Mouse (Mus musculus): ENCODE data around the gene Yipf3. TPM values are rescaled to one million over a fixed set of nuclear protein-coding genes. Genes with fewer than 3 reads are reported as not detected.

Gene Yipf3
- polyA plus RNA-seq, 1 experiment from 2014 or later: 82.5 TPM

GRCm38 (mm10) chr17:46285407-46285806 is 37.5 kb downstream of the Yipf3 start:
- no peak overlapping the region for H3K9ac ChIP-seq
- H3K4me1 ChIP-seq: peaks cover 39% of the 10 kb centered on the region
- 68% methylated on average over 6 of the region's 6 CpGs for WGBS
- H3K9me3 ChIP-seq: no peaks in the 10 kb centered on the region
- H3K4me2 ChIP-seq (replicated peaks): no peak overlapping the region
- H3K27me3 ChIP-seq: no peaks in the 10 kb centered on the region
- no peak overlapping the region for H3K27ac ChIP-seq
- no peak for ATAC-seq (ENCODE audit: insufficient number of reproducible peaks, insufficient read depth, low FRiP score, low TSS enrichment)
- H3K4me3 ChIP-seq: no peak overlapping the region
- H3K36me3 ChIP-seq: peaks cover 4% of the 10 kb centered on the region; the same call in 1 of the 2 replicates

GRCm38 (mm10) chr17:46287678-46288095 is 39.8 kb downstream of the Yipf3 start:
- peak overlapping the region; percentile 6; the same call in 1 of the 2 replicates for H3K4me3 ChIP-seq
- no peaks in the 10 kb centered on the region for H3K36me3 ChIP-seq
- peak overlapping the region; percentile 23 for H3K4me2 ChIP-seq (replicated peaks)
- no peaks in the 10 kb centered on the region for H3K9me3 ChIP-seq
- ATAC-seq (ENCODE audit: insufficient number of reproducible peaks, insufficient read depth, low FRiP score, low TSS enrichment): peak; percentile 52; the same call in 1 of the 2 replicates
- no peaks in the 10 kb centered on the region; the same call in 1 of the 2 replicates for H3K27me3 ChIP-seq
- WGBS: 37% methylated on average over 11 of the region's 11 CpGs
- no peak overlapping the region for H3K9ac ChIP-seq
- H3K4me1 ChIP-seq: peaks cover 19% of the 10 kb centered on the region
- H3K27ac ChIP-seq: peak overlapping the region; percentile 75

- H3K9ac ChIP-seq: no peak overlapping the region
- peaks cover 70% of the 10 kb centered on the region for H3K27me3 ChIP-seq
- 50% methylated on average over 6 of the region's 6 CpGs for WGBS
- H3K9me3 ChIP-seq: no peaks in the 10 kb centered on the region
- no peaks in the 10 kb centered on the region for H3K36me3 ChIP-seq
- no peak overlapping the region for H3K27ac ChIP-seq
- no peak overlapping the region for H3K4me3 ChIP-seq
- no peak overlapping the region for H3K4me2 ChIP-seq (replicated peaks)
- ATAC-seq (ENCODE audit: insufficient number of reproducible peaks, insufficient read depth, low FRiP score, low TSS enrichment): no peak
- H3K4me1 ChIP-seq: peaks cover 12% of the 10 kb centered on the region; the same call in 1 of the 2 replicates
Measured at GRCm38 (mm10) chr17:46296601-46297000, 48.7 kb downstream of the Yipf3 start.

GRCm38 (mm10) chr17:46297028-46297363 is 49.1 kb downstream of the Yipf3 start:
- peak overlapping the region; percentile 66 for H3K9ac ChIP-seq

GRCm38 (mm10) chr17:46297364-46298219 is 49.7 kb downstream of the Yipf3 start, which contains the start of gene Dlk2:
Dlk2 (plus strand) TSS chr17:46297421.
- H3K36me3 ChIP-seq: no peaks in the 10 kb centered on the region
- H3K9me3 ChIP-seq: no peaks in the 10 kb centered on the region
- peaks cover 70% of the 10 kb centered on the region for H3K27me3 ChIP-seq
- no peak within 1 kb of the TSS for H3K27ac ChIP-seq
- H3K4me1 ChIP-seq: peaks cover 12% of the 10 kb centered on the region; the same call in 1 of the 2 replicates
- H3K4me2 ChIP-seq (replicated peaks): peak within 1 kb of the TSS; percentile 100
- 0 out of 2 replicates have a peak, but pooled peaks have one; percentile 17 for ATAC-seq (ENCODE audit: insufficient number of reproducible peaks, insufficient read depth, low FRiP score, low TSS enrichment)
- under 1% methylated on average over 74 of the region's 86 CpGs for WGBS
- peak within 1 kb of the TSS; percentile 59 for H3K4me3 ChIP-seq
- peak within 1 kb of the TSS; percentile 66 for H3K9ac ChIP-seq

More at GRCm38 (mm10) chr17:46297028-46297363, 49.1 kb downstream of the Yipf3 start:
- Histone ChIP-seq H3K4me3 (peak overlapping the region; percentile 59), H3K27me3 (peaks cover 70% of the 10 kb centered on the region), H3K36me3 (no peaks in the 10 kb centered on the region), H3K4me2 (replicated peaks) (peak overlapping the region; percentile 100), H3K9me3 (no peaks in the 10 kb centered on the region), H3K4me1 (peaks cover 12% of the 10 kb centered on the region; the same call in 1 of the 2 replicates), H3K27ac (no peak overlapping the region)
- no peak for ATAC-seq (ENCODE audit: insufficient number of reproducible peaks, insufficient read depth, low FRiP score, low TSS enrichment)
- 9% methylated on average over 6 of the region's 6 CpGs for WGBS

- Histone ChIP-seq H3K4me3 (peak overlapping the region; percentile 59), H3K27ac (no peak overlapping the region), H3K9ac (peak overlapping the region; percentile 66), H3K4me2 (replicated peaks) (peak overlapping the region; percentile 100), H3K27me3 (peaks cover 64% of the 10 kb centered on the region), H3K36me3 (no peaks in the 10 kb centered on the region), H3K4me1 (peaks cover 12% of the 10 kb centered on the region; the same call in 1 of the 2 replicates), H3K9me3 (no peaks in the 10 kb centered on the region)
- under 1% methylated on average over 47 of the region's 48 CpGs for WGBS
- ATAC-seq (ENCODE audit: insufficient number of reproducible peaks, insufficient read depth, low FRiP score, low TSS enrichment): peak; percentile 76; the same call in 1 of the 2 replicates
Measured at GRCm38 (mm10) chr17:46298220-46298913, 50.5 kb downstream of the Yipf3 start.

GRCm38 (mm10) chr17:46301892-46302291 is 54.0 kb downstream of the Yipf3 start:
- peaks cover 34% of the 10 kb centered on the region for H3K27me3 ChIP-seq

More at GRCm38 (mm10) chr17:46301892-46302291, 54.0 kb downstream of the Yipf3 start:
- no peak overlapping the region for H3K27ac ChIP-seq
- no peak overlapping the region for H3K4me3 ChIP-seq
- H3K9ac ChIP-seq: no peak overlapping the region
- H3K9me3 ChIP-seq: no peaks in the 10 kb centered on the region
- peaks cover 4% of the 10 kb centered on the region for H3K36me3 ChIP-seq
- H3K4me2 ChIP-seq (replicated peaks): no peak overlapping the region
- 70% methylated on average over 12 of the region's 12 CpGs for WGBS
- no peak for ATAC-seq (ENCODE audit: insufficient number of reproducible peaks, insufficient read depth, low FRiP score, low TSS enrichment)
- peaks cover 12% of the 10 kb centered on the region; the same call in 1 of the 2 replicates for H3K4me1 ChIP-seq

MicroRNA genes within 50 kb of the gene (microRNA counts, 519-probe panel; counts per million panel counts)
- microRNA mmu-miR-693-3p (460 counts per million, percentile 65 among the panel's probes with 10 or more counts), microRNA mmu-miR-693-5p (460 counts per million, percentile 65 among the panel's probes with 10 or more counts)

Small RNA genes lying within 50 kb of the gene (microRNA-seq; reads per million reads assigned to microRNA genes)
- gene Mir693: 1.1 reads per million

Other genes with a start within 250 kb of the Yipf3 start
- gene Vegfa, start 215.7 kb upstream of the Yipf3 start, polyA plus RNA-seq (2016; fragmentation: Nextera tagmentation; extraction: Ambion mirVana): 5.2 and 6.7 TPM in 2 replicates
- gene Mrps18a, start 137.1 kb upstream of the Yipf3 start, polyA plus RNA-seq (2016; fragmentation: Nextera tagmentation; extraction: Ambion mirVana): 136 and 138 TPM in 2 replicates
- 11.7 and 12.2 TPM in 2 replicates for gene Rsph9, start 103.9 kb upstream of the Yipf3 start, polyA plus RNA-seq (2016; fragmentation: Nextera tagmentation; extraction: Ambion mirVana)
- gene Mad2l1bp, start 94.5 kb upstream of the Yipf3 start, polyA plus RNA-seq (2016; fragmentation: Nextera tagmentation; extraction: Ambion mirVana): 33.0 and 33.7 TPM in 2 replicates
- 48.8 and 50.2 TPM in 2 replicates for gene Gtpbp2, start 87.0 kb upstream of the Yipf3 start, polyA plus RNA-seq (2016; fragmentation: Nextera tagmentation; extraction: Ambion mirVana)
- 16.3 and 16.6 TPM in 2 replicates for gene Polh, start 45.4 kb upstream of the Yipf3 start, polyA plus RNA-seq (2016; fragmentation: Nextera tagmentation; extraction: Ambion mirVana)
- 56.3 and 57.3 TPM in 2 replicates for gene Xpo5, start 45.3 kb upstream of the Yipf3 start, polyA plus RNA-seq (2016; fragmentation: Nextera tagmentation; extraction: Ambion mirVana)
- 100 and 102 TPM in 2 replicates for gene Polr1c, start within 50 bp of the Yipf3 start, polyA plus RNA-seq (2016; fragmentation: Nextera tagmentation; extraction: Ambion mirVana)
- 1.2 and 1.4 TPM in 2 replicates for gene Lrrc73, start 5.5 kb downstream of the Yipf3 start, polyA plus RNA-seq (2016; fragmentation: Nextera tagmentation; extraction: Ambion mirVana)
- 64.0 and 66.4 TPM in 2 replicates for gene Tjap1, start 34.9 kb downstream of the Yipf3 start, polyA plus RNA-seq (2016; fragmentation: Nextera tagmentation; extraction: Ambion mirVana)
- 4.5 and 5.5 TPM in 2 replicates for gene Dlk2, start 49.3 kb downstream of the Yipf3 start, polyA plus RNA-seq (2016; fragmentation: Nextera tagmentation; extraction: Ambion mirVana)
- gene Abcc10, start 80.3 kb downstream of the Yipf3 start, polyA plus RNA-seq (2016; fragmentation: Nextera tagmentation; extraction: Ambion mirVana): 7.6 and 8.3 TPM in 2 replicates
- gene Zfp318, start 135.7 kb downstream of the Yipf3 start, polyA plus RNA-seq (2016; fragmentation: Nextera tagmentation; extraction: Ambion mirVana): 16.9 and 18.2 TPM in 2 replicates
- gene Crip3, start 180.8 kb downstream of the Yipf3 start, polyA plus RNA-seq (2016; fragmentation: Nextera tagmentation; extraction: Ambion mirVana): 1.0 and 1.2 TPM in 2 replicates
- not detected in 2 replicates for gene Slc22a7, start 190.4 kb downstream of the Yipf3 start, polyA plus RNA-seq (2016; fragmentation: Nextera tagmentation; extraction: Ambion mirVana)
- 0.88 and 1.3 TPM in 2 replicates for gene Ttbk1, start 239.6 kb downstream of the Yipf3 start, polyA plus RNA-seq (2016; fragmentation: Nextera tagmentation; extraction: Ambion mirVana)
- gene Dnph1, start 248.6 kb downstream of the Yipf3 start, polyA plus RNA-seq (2016; fragmentation: Nextera tagmentation; extraction: Ambion mirVana): 58.2 and 63.4 TPM in 2 replicates